Mouse (Mus musculus) urinary bladder, postnatal 10 days (tissue): ENCODE measurements around the gene Gm7137.
"Not testable (repeated sequence)": the region's sequence is repeated elsewhere in the genome, so short reads cannot be mapped to it uniquely, and the experiment has no call there.

Experiments used
- DNase-seq: peaks from one replicate; pipeline ENCODE4 v3.0.0; 2022; ENCODE audit warnings: low spot score

Gm7137 gene

GRCm38 (mm10) chr10:77787876-77788275 lies at the start of gene Gm7137:
Gm7137 (minus strand) TSS chr10:77788200.
- not testable (repeated sequence) for DNase-seq

DNA sequence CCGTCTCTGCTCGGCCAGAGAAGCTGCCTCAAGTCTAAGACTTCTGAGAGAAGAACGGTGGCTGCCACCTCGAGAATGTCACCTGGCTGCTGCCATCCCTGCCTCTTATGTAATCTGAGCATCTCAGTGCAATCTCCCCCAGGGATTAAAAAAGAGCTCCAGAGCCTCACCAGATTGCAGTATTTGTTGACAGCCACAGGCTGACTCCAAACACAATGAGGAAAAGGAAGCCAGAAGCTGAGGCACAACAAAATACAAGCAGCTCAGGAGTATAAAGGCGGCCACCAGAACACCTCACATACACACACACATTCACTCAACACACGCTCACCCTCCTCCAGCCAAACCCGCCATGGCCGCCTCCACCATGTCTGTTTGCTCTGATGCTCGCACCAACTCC lies 47.6 kb upstream of the Gm7137 start, which contains the start of gene Krtap10-10:
Gene Krtap10-10 (plus strand): TSS at position 301 of the 400 bp plus-strand sequence.
- DNase-seq = no peak

GRCm38 (mm10) chr10:77826951-77827350 lies 39.0 kb upstream of the Gm7137 start, which contains the start of gene Krtap10-4:
Krtap10-4 (minus strand) TSS chr10:77827095.
- no peak for DNase-seq

- no peak for DNase-seq
Measured at GRCm38 (mm10) chr10:77819203-77819602, 31.2 kb upstream of the Gm7137 start.

DNA sequence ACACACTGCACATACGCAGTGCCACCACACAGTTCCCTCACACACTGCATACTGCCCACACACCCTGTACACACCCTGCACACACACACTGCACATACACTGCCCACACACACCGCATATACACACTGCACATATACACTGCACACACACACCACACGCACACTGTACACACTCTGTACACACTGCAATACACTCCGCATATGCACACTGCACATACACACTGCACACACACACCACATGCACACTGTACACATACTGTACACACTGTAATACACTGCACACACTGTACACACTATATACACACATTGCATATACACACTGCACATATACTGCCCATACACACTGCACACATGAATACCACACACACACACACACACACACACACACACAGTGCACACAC lies 30.5 kb upstream of the Gm7137 start:
- DNase-seq = no peak

- DNase-seq = no peak
Measured at GRCm38 (mm10) chr10:77815514-77815913, 27.5 kb upstream of the Gm7137 start.

- no peak for DNase-seq
Measured at GRCm38 (mm10) chr10:77814382-77814781, 26.4 kb upstream of the Gm7137 start, which contains the start of gene Gm2696. Gm2696 (plus strand) TSS chr10:77814682.

GRCm38 (mm10) chr10:77811743-77812142 lies 23.7 kb upstream of the Gm7137 start, which contains the start of gene Gm9507:
Gm9507 (minus strand) TSS chr10:77811843.
- DNase-seq = no peak

- no peak for DNase-seq
Measured at GRCm38 (mm10) chr10:77804095-77804494, 16.1 kb upstream of the Gm7137 start.

DNA sequence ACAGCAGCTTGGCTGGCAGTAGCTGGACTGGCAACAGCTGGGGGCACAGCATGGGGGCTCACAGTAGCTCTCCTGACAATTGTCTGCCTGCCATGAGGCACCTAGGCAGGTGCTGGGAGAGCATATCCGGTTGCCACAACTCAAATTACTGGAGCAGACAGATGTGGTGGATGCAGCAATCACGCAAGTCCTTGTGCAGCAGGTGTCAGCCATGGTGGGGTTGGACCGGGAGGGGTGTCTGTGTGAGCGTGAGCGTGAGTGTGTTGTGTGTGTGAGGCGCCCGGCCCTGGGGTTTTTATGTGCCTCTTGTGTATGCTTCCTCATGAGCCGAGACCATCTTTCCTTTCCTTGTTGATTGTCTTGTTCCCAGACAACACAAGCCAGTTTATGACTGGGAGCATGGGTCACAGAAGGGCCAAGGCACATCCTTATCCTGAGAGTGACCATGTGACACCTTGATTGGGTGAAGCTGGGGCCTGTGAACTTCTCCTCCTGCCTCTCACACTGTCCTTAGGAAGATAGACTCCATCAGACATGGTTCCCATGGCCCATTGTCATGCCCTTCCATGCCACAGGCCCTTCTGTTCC lies 11.0 kb upstream of the Gm7137 start, which contains the start of gene Gm19668:
Gene Gm19668 (minus strand): TSS at position 213 of the 588 bp plus-strand sequence.
- DNase-seq = no peak

DNA sequence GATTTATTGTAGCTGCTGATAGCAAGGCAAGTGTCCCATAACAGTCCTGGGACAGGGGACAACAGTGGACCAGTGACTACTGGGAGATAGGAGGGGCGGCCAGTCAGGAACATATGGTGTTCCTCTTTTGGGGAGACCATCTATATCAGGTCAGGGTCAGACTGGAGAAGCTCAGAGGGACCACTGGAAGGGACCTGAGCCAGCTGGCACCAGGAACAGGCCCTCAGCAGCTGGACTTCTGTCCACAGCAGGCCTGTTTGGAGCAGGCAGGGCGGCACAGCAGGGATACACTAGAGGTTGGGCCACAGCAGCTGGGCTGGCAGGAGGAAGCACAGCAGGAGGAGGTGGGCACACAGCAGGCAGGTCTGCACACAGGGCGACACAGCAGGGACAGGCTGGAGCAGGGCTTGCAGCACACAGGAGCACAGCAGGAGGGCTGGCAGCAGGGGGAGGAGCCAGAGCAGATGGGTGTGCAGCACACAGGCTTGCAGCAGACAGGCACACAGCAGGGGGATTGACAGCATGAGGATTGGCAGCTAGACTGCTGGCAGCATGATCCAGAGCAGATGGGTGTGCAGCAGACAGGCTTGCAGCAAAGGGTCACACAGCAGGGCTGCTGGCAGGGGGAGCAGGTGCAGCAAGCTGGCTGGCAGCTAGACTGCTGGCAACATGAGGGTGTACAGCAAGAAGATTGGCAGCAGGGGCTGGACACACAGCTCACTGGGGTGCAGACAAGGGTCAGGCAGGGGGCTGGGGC lies 10.3 kb upstream of the Gm7137 start:
- DNase-seq = not testable (repeated sequence)

DNA sequence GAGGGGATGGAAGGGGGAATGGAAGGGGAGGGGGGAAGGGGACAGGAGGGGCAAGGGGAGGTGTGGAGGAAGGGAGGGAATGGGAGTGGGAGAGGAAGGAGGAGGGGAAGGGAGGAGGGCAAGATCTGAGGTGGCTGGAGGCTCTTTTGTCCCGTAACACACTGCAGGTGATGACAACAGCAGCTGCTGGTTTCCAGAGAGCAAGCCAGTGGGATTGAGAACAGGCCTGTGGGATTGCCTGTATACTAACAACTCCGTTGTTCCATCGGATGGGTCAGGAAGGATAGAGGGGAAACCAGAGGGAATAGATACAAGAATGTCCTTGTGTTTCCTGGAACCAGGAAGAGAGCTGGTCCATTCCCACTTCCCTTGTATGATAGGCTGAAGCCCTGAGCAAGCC lies 9.7 kb upstream of the Gm7137 start:
- DNase-seq = no peak

- no peak for DNase-seq
Measured at GRCm38 (mm10) chr10:77794976-77795375, 7.0 kb upstream of the Gm7137 start, which contains the start of gene Gm9639. Gm9639 (minus strand) TSS chr10:77795076.

DNA sequence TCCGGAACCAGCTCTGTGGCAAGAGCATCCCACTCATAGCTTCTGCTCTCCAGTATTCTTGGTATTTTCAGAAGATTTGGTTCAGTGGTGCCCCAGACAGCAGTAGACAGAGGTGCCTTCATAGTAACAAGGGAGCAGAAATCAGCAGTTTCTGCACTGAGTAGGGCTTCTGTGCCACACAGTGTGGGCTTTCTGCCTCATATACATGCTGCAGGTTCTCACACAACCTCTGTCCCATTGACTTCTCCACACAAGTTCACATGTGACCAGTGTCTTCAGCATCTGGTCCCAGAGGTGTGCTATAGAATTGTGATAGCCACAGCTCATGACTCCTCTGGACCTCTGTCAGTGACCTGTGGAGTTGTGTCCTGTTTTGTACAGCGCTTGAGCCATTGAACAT lies 621 bp upstream of the Gm7137 start:
- no peak for DNase-seq

- DNase-seq = not testable (repeated sequence)
Measured at GRCm38 (mm10) chr10:77783396-77783795, 4.6 kb downstream of the Gm7137 start.

DNA sequence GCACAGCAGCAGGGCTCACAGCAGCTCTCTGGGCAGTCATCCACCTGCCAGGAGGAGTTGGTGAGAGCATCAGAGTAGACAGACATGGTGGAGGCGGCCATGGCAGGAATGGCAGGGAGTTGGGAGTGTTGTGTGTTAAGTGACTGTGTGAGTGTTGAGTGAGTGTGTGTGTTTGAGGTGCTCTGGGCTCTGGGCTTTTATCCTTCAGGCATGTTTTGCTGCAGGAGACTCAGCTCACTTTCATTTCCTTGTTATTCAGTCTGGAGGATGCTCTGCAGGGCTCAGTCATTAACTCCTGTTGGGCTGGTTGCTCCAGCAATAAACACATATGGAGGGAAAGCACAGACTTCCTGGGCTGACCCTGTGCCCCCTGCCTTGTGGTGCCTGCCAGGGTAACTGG lies 5.6 kb downstream of the Gm7137 start, which contains the start of gene Gm3250:
Gene Gm3250 (minus strand): TSS at position 101 of the 400 bp plus-strand sequence.
- not testable (repeated sequence) for DNase-seq

DNA sequence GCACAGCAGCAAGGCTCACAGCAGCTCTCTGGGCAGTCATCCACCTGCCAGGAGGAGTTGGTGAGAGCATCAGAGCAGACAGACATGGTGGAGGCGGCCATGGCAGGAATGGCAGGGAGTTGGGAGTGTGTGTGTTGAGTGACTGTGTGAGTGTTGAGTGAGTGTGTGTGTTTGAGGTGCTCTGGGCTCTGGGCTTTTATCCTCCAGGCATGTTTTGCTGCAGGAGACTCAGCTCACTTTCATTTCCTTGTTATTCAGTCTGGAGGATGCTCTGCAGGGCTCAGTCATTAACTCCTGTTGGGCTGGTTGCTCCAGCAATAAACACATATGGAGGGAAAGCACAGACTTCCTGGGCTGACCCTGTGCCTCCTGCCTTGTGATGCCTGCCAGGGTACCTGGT lies 11.2 kb downstream of the Gm7137 start, which contains the start of gene Gm7138:
Gene Gm7138 (minus strand): TSS at position 101 of the 400 bp plus-strand sequence.
- not testable (repeated sequence) for DNase-seq

DNA sequence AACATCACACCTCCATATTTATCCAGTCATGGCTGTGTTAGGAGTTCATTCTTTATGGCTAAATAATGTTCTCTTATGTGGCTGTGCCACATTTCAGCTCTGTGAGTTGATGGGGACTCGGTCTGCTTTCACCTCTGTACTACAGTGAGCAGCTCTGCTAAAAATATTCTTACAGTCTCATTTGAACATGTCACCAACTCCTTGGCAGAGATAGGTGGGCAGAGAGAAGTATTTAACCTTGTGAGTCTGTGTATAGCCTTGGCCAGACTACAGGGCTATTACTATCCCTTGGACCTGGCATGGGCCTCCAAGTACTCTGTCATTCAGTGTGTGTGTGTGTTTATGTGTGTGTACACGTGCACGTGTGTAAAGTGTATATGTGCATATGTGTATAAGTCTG lies 15.9 kb downstream of the Gm7137 start:
- not testable (repeated sequence) for DNase-seq

- not testable (repeated sequence) for DNase-seq
Measured at GRCm38 (mm10) chr10:77771225-77771624, 16.8 kb downstream of the Gm7137 start, which contains the start of gene Gm3238. Gm3238 (minus strand) TSS chr10:77771325.

GRCm38 (mm10) chr10:77769727-77770126 lies 18.3 kb downstream of the Gm7137 start:
- DNase-seq = no peak

GRCm38 (mm10) chr10:77759582-77759981 lies 28.4 kb downstream of the Gm7137 start, which contains the start of gene Gm3233:
Gm3233 (minus strand) TSS chr10:77759682.
- DNase-seq = not testable (repeated sequence)

GRCm38 (mm10) chr10:77753448-77753847 lies 34.6 kb downstream of the Gm7137 start:
- no peak for DNase-seq

DNA sequence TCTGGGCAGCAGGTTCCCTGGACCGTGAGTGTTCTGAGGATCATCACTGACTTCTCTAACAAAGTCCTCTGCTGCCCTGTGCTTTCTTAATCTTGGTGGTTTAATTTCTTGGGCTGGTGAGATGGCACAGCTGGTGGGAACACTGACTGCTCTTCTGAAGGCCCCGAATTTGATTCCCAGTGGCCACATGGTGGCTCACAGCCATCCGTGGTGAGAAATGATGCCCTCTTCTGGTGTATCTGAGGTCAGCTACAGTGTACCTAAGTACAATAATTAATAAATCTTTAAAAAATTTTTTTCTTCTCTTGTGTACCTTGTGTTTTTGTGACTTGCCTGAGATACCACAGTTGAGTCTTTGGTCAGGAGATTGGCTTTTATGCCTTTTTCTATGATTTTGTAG lies 35.7 kb downstream of the Gm7137 start:
- not testable (repeated sequence) for DNase-seq
